Mouse (Mus musculus) layer of hippocampus, postnatal 10 days (tissue): Measurements from ENCODE around the gene Olfr10. TPM values are rescaled to one million over a fixed set of nuclear protein-coding genes. Genes with fewer than 3 reads are reported as not detected.

ENCODE experiments used
- DNase-seq, 2 experiments: peaks; one replicate each; pipeline ENCODE4 v3.0.0; 2021; ENCODE audit warnings: low spot score in 2 of 2
- total RNA-seq, 2 experiments: library from RNA; stranded (reverse); gene quantifications; 2 replicates each; pipeline ENCODE4 v1.2.3; 2021

Gene Olfr10
- total RNA-seq, 2 experiments from 2014 or later = 0.25 TPM; not detected in 1

GRCm38 (mm10) chr11:49322442-49322841 lies 17.9 kb downstream of the Olfr10 start, which contains the start of gene Olfr1391:
Gene Olfr1391, plus strand, starts transcription at chr11:49322742.
- no peak for DNase-seq

- DNase-seq = no peak
These were observed 22.2 kb downstream of the Olfr10 start for GRCm38 (mm10) chr11:49326726-49327125.

- DNase-seq = no peak
These were observed 25.1 kb downstream of the Olfr10 start for GRCm38 (mm10) chr11:49329686-49330085.

- DNase-seq = no peak
These were observed 30.3 kb downstream of the Olfr10 start, which contains the start of gene Olfr1390 for GRCm38 (mm10) chr11:49334888-49335287. Gene Olfr1390, plus strand, starts transcription at chr11:49335188.

GRCm38 (mm10) chr11:49337150-49337832 lies 32.8 kb downstream of the Olfr10 start:
- DNase-seq = no peak

Other genes with a start within 250 kb of the Olfr10 start
- gene Tgtp2, start 240.5 kb upstream of the Olfr10 start, total RNA-seq = under 1 TPM in 1 of 2 experiments, not detected in 1; 0.11 TPM
- gene Ifi47, start 228.2 kb upstream of the Olfr10 start, total RNA-seq = under 1 TPM; 0.21 to 0.62 TPM
- gene Olfr1396, start 189.9 kb upstream of the Olfr10 start, total RNA-seq = not detected
- not detected for gene Olfr1395, start 162.5 kb upstream of the Olfr10 start, total RNA-seq
- not detected for gene Olfr1394, start 150.4 kb upstream of the Olfr10 start, total RNA-seq
- under 1 TPM; 0.30 to 0.40 TPM for gene Btnl9, start 117.6 kb upstream of the Olfr10 start, total RNA-seq
- 10 to 100 TPM; 33.9 to 36.4 TPM for gene Zfp62, start 101.4 kb upstream of the Olfr10 start, total RNA-seq
- 10 to 100 TPM; 43.9 to 50.2 TPM for gene Mgat1, start 60.5 kb upstream of the Olfr10 start, total RNA-seq
- gene Olfr1393, start 26.4 kb upstream of the Olfr10 start, total RNA-seq = not detected
- under 1 TPM; 0.11 to 0.14 TPM for gene Olfr1392, start 19.5 kb upstream of the Olfr10 start, total RNA-seq
- gene Olfr1391, start 18.0 kb downstream of the Olfr10 start, total RNA-seq = not detected
- gene Olfr1390, start 30.4 kb downstream of the Olfr10 start, total RNA-seq = not detected
- gene Olfr1389, start 118.3 kb downstream of the Olfr10 start, total RNA-seq = not detected
- gene Olfr1388, start 131.9 kb downstream of the Olfr10 start, total RNA-seq = under 1 TPM; 0.42 to 0.66 TPM
- gene Olfr1387, start 150.6 kb downstream of the Olfr10 start, total RNA-seq = not detected
- gene Olfr1386, start 160.3 kb downstream of the Olfr10 start, total RNA-seq = not detected
- gene Olfr1385, start 184.3 kb downstream of the Olfr10 start, total RNA-seq = under 1 TPM in 1 of 2 experiments, not detected in 1; 0.11 TPM
- not detected for gene Olfr1384, start 202.0 kb downstream of the Olfr10 start, total RNA-seq
- under 1 TPM; 0.46 to 0.56 TPM for gene Olfr1383, start 214.9 kb downstream of the Olfr10 start, total RNA-seq
- gene Olfr1382, start 223.5 kb downstream of the Olfr10 start, total RNA-seq = not detected
- not detected for gene Olfr1381, start 238.7 kb downstream of the Olfr10 start, total RNA-seq